21 mouse cellular contexts compared by ENCODE assay signal in genomic region chr15:11364112-11364511, GRCm38 (mm10). TPM values are rescaled to one million over a fixed set of nuclear protein-coding genes. Genes with fewer than 3 reads are reported as not detected.
A peak's percentile ranks its signal among the peaks of the same experiment; 100 is the strongest.
DNase-seq lines count a peak whose midpoint lies in the region; ATAC-seq and TF ChIP-seq lines count a peak whose summit lies in the region.
"Had no signal": no experiment of that assay in that cellular context is flagged by ENCODE, and none has a peak within 500 bp of the region (broad histone marks: within the 10 kb centered on the region; RNA-seq: fewer than 3 reads in every experiment).

No protein-coding gene starts in this region.

- H3K4me1 ChIP-seq in midbrain, embryonic 12.5 days: no peaks in the 10 kb centered on the region
- no peaks in the 10 kb centered on the region for H3K4me1 ChIP-seq in midbrain, embryonic 11.5 days (ENCODE audit: control insufficient read depth, insufficient read depth, low read length)
- H3K4me1 ChIP-seq in midbrain, embryonic 15.5 days: no peaks in the 10 kb centered on the region
- H3K4me1 ChIP-seq in stomach, postnatal 0 days (replicated peaks; ENCODE audit: control insufficient read depth, insufficient read depth): no peaks in the 10 kb centered on the region
- H3K4me1 ChIP-seq: embryonic facial prominence, embryonic 10.5 days; limb, embryonic 10.5 days; liver, embryonic 12.5 days had no signal

- no peak for TF ChIP-seq CTCF in brain, embryonic 14.5 days (IDR thresholded peaks at IDR 0.05; ENCODE audit: borderline replicate concordance, extremely low read depth, insufficient read depth, insufficient read length)
- no peak for TF ChIP-seq CTCF in stomach, postnatal 0 days (IDR thresholded peaks at IDR 0.05; ENCODE audit: low read depth)

- 52% methylated on average over 2 of the region's 2 CpGs for WGBS in midbrain, embryonic 12.5 days
- WGBS in midbrain, embryonic 11.5 days: 61% methylated on average over 2 of the region's 2 CpGs
- WGBS in midbrain, embryonic 15.5 days: 26% methylated on average over 2 of the region's 2 CpGs
- 21% methylated on average over 2 of the region's 2 CpGs for WGBS in stomach, postnatal 0 days

- no peaks in the 10 kb centered on the region for H3K36me3 ChIP-seq in midbrain, embryonic 12.5 days
- no peaks in the 10 kb centered on the region for H3K36me3 ChIP-seq in midbrain, embryonic 11.5 days (ENCODE audit: control insufficient read depth, insufficient read depth, low read length)
- no peaks in the 10 kb centered on the region for H3K36me3 ChIP-seq in midbrain, embryonic 15.5 days (replicated peaks)
- H3K36me3 ChIP-seq in stomach, postnatal 0 days (ENCODE audit: control insufficient read depth, insufficient read depth, low read length): no peaks in the 10 kb centered on the region
- H3K36me3 ChIP-seq: embryonic facial prominence, embryonic 10.5 days; limb, embryonic 10.5 days; liver, embryonic 12.5 days had no signal

- no peak overlapping the region for H3K4me2 ChIP-seq in midbrain, embryonic 12.5 days (replicated peaks)
- H3K4me2 ChIP-seq in midbrain, embryonic 11.5 days: no peak overlapping the region
- no peak overlapping the region for H3K4me2 ChIP-seq in midbrain, embryonic 15.5 days
- no peak overlapping the region for H3K4me2 ChIP-seq in stomach, postnatal 0 days (replicated peaks; ENCODE audit: low read depth)
- H3K4me2 ChIP-seq: liver, embryonic 12.5 days; lung, embryonic 14.5 days had no signal

- H3K27ac ChIP-seq in midbrain, embryonic 12.5 days (replicated peaks): no peak overlapping the region
- H3K27ac ChIP-seq in midbrain, embryonic 11.5 days (ENCODE audit: low read depth, low read length): no peak overlapping the region
- H3K27ac ChIP-seq in midbrain, embryonic 15.5 days: no peak overlapping the region
- no peak overlapping the region for H3K27ac ChIP-seq in stomach, postnatal 0 days (replicated peaks)
- H3K27ac ChIP-seq: embryonic facial prominence, embryonic 10.5 days; layer of hippocampus, adult 2 months; limb, embryonic 10.5 days; liver, embryonic 12.5 days had no signal

- intact Hi-C loops in heart, postnatal 25 days (cut with DNase I): no loop called here

- no peaks in the 10 kb centered on the region for H3K9me3 ChIP-seq in midbrain, embryonic 12.5 days
- no peaks in the 10 kb centered on the region for H3K9me3 ChIP-seq in midbrain, embryonic 11.5 days (ENCODE audit: control insufficient read depth, low read length)
- no peaks in the 10 kb centered on the region for H3K9me3 ChIP-seq in midbrain, embryonic 15.5 days
- H3K9me3 ChIP-seq in stomach, postnatal 0 days (ENCODE audit: control insufficient read depth, low read length): no peaks in the 10 kb centered on the region
- H3K9me3 ChIP-seq: embryonic facial prominence, embryonic 10.5 days; limb, embryonic 10.5 days; liver, embryonic 12.5 days had no signal

- H3K4me3 ChIP-seq in midbrain, embryonic 12.5 days: no peak overlapping the region
- H3K4me3 ChIP-seq in midbrain, embryonic 11.5 days (ENCODE audit: low read depth, low read length): no peak overlapping the region
- no peak overlapping the region for H3K4me3 ChIP-seq in midbrain, embryonic 15.5 days
- no peak overlapping the region for H3K4me3 ChIP-seq in stomach, postnatal 0 days (ENCODE audit: low read depth, low read length)
- H3K4me3 ChIP-seq: embryonic facial prominence, embryonic 10.5 days; erythroblast, embryonic 14.5 days; layer of hippocampus, adult 2 months; limb, embryonic 10.5 days; liver, embryonic 12.5 days had no signal

- no peak for TF ChIP-seq EP300 in stomach, postnatal 0 days (optimal IDR thresholded peaks at IDR 0.05)

- H3K27me3 ChIP-seq in midbrain, embryonic 12.5 days: no peaks in the 10 kb centered on the region
- no peaks in the 10 kb centered on the region for H3K27me3 ChIP-seq in midbrain, embryonic 11.5 days (ENCODE audit: control insufficient read depth, insufficient read depth, low read length)
- H3K27me3 ChIP-seq in midbrain, embryonic 15.5 days (replicated peaks): no peaks in the 10 kb centered on the region
- no peaks in the 10 kb centered on the region for H3K27me3 ChIP-seq in stomach, postnatal 0 days (ENCODE audit: control insufficient read depth, insufficient read depth, low read length)
- H3K27me3 ChIP-seq: liver, embryonic 12.5 days had no signal

- TF ChIP-seq POLR2A in brain, embryonic 14.5 days (IDR thresholded peaks at IDR 0.05; ENCODE audit: borderline replicate concordance, extremely low read depth, insufficient read depth, insufficient read length, poor library complexity, severe bottlenecking): no peak

- no peak overlapping the region for H3K9ac ChIP-seq in midbrain, embryonic 12.5 days (replicated peaks)
- no peak overlapping the region for H3K9ac ChIP-seq in midbrain, embryonic 11.5 days (ENCODE audit: low read length)
- H3K9ac ChIP-seq in midbrain, embryonic 15.5 days: no peak overlapping the region
- H3K9ac ChIP-seq in stomach, postnatal 0 days (ENCODE audit: low read length): no peak overlapping the region
- H3K9ac ChIP-seq: liver, embryonic 12.5 days; lung, embryonic 14.5 days had no signal

- 0 out of 2 replicates have a peak, but pooled peaks have one; percentile 9 for ATAC-seq in midbrain, embryonic 12.5 days (ENCODE audit: low FRiP score, low read depth)
- ATAC-seq in midbrain, embryonic 11.5 days (ENCODE audit: low FRiP score): no peak
- ATAC-seq in midbrain, embryonic 15.5 days (replicated peaks): peak; percentile 67
- no peak for ATAC-seq in stomach, postnatal 0 days (ENCODE audit: low FRiP score, low TSS enrichment)
- ATAC-seq: activated CD4-positive, CD25-positive, alpha-beta regulatory T cell, adult 4 months; liver, embryonic 12.5 days; Patski had no signal

- DNase-seq in heart, adult 11 months: peak; percentile 37
- DNase-seq in heart, postnatal 25 days (ENCODE audit: low spot score): no peak
- no peak for DNase-seq in midbrain, embryonic 11.5 days (ENCODE audit: low spot score, missing footprints)
- DNase-seq in brain, embryonic 14.5 days (ENCODE audit: low read depth): peak; percentile 72
- no peak for DNase-seq in frontal cortex, postnatal 36 days (ENCODE audit: low spot score in 2 of 2)
- no peak for DNase-seq in stomach, postnatal 0 days (ENCODE audit: low spot score)
- DNase-seq: adrenal gland, postnatal 25 days; B cell, adult 2 months; cerebellum, adult 2 months; lung, postnatal 4 days; thymus, adult 18-20 months had no signal

RNA-seq across cellular contexts. Expression of gene Tars, which starts 35.4 kb away (rescaled TPM):
- 10 to 100 TPM; 22.5 to 25.1 TPM for total RNA-seq in heart, postnatal 25 days (2021)
- 67.9 and 78.9 TPM in 2 replicates for polyA plus RNA-seq in midbrain, embryonic 12.5 days (2016; fragmentation: Nextera tagmentation; extraction: Ambion mirVana)
- polyA plus RNA-seq in midbrain, embryonic 11.5 days (2014; fragmentation: Nextera tagmentation; extraction: Ambion mirVana): 101 and 105 TPM in 2 replicates
- polyA plus RNA-seq in brain, embryonic 14.5 days (2012; rRNA removed): 43.5 and 45.4 TPM in 2 replicates
- 47.3 and 47.9 TPM in 2 replicates for polyA plus RNA-seq in midbrain, embryonic 15.5 days (2015; fragmentation: Nextera tagmentation; extraction: Ambion mirVana)
- 37.0 and 39.8 TPM in 2 replicates for polyA plus RNA-seq in stomach, postnatal 0 days (2015; fragmentation: Nextera tagmentation; extraction: Ambion mirVana)

Comparison
In these comparisons a context has a peak if more than half of its experiments do, and no peak if none do; other contexts are left out.
1. DNase-seq: peak in heart, adult 11 months (single experiment) and brain, embryonic 14.5 days (single experiment); none in heart, postnatal 25 days (single experiment), midbrain, embryonic 11.5 days (single experiment), frontal cortex, postnatal 36 days (0 of 2) and stomach, postnatal 0 days (single experiment).
2. ATAC-seq: peak in midbrain, embryonic 12.5 days (single experiment) and midbrain, embryonic 15.5 days (single experiment); none in midbrain, embryonic 11.5 days (single experiment) and stomach, postnatal 0 days (single experiment).